Mouse (Mus musculus): ENCODE measurements around the gene Sppl3. TPM values are rescaled to one million over a fixed set of nuclear protein-coding genes. Genes with fewer than 3 reads are reported as not detected.

Sppl3 gene
- 3.1 TPM for polyA plus RNA-seq (2017; shearing (Covaris generic))

DNA sequence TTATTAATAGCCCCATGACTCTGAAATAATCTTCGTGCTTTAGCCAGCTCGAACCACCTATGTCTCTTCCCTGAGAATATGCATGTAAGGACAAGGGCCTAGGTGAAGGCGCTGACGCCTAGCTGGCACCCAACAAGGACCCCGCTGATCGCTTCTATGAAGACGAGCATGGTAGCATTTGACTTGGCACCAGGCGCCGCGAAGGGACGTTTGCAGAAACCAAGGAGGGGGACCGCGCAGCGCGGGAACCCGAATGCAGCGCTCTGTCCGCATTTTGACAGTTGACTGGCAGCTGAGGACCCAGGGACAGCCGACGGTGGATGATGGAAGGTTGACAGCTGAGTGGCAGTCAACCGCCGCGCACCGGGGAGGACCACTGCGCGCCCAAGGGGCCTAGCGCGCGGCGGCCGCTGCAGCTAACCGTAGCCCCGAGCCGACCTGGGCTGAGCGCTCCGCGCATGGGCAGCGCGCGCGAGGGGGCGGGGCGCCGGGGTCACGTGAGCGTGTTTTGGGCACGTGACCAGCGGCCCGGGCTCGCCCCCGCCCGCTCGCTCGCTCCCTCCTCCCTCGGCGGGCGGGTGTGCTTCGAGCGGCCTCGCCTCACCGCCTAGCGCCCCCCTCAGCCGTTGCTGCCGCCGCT is at the start of gene Sppl3:
Sppl3 (plus strand) TSS at position 561 of the 640 bp plus-strand sequence.

GRCm38 (mm10) chr5:114970824-114971227 is 40.1 kb upstream of the Sppl3 start, which contains the start of gene Hnf1a:
TSS of gene Hnf1a (minus strand) at chr5:114971094.

GRCm38 (mm10) chr5:115098195-115098594 is 87.3 kb downstream of the Sppl3 start, which contains the start of gene Gm10401:
TSS of gene Gm10401 (minus strand) at chr5:115098295.

DNA sequence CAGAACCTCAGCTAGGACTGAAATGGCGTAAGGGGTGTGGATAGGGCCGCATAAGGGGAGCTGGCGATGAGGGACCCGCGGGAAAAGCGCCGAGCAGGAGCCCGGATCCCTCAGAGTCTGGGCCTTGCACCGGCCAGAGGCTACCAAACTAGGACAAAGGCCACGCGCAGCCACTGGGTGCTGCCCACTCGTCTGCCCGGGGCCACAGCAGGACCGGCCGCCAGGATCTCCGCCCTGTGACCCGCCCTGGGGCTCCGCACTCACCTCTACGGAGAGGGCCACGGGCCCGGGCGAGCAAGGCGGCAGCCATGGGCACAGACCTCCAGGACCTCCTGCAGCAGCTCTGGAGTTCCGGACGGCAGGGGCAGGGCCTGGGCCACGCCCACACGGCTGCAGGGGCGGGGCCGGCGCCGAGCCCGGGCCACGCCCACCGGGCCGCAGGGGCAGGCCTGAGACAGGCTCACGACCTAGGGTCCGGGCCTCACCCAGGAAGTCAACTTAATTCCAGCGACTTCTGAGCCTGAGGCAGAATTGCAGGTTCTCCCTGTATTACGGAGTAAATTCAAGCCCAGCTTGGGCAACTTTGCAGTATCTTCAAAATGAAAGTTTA is 108.1 kb downstream of the Sppl3 start, which contains the start of gene Acads:
Acads (minus strand) TSS at position 386 of the 610 bp plus-strand sequence.

DNA sequence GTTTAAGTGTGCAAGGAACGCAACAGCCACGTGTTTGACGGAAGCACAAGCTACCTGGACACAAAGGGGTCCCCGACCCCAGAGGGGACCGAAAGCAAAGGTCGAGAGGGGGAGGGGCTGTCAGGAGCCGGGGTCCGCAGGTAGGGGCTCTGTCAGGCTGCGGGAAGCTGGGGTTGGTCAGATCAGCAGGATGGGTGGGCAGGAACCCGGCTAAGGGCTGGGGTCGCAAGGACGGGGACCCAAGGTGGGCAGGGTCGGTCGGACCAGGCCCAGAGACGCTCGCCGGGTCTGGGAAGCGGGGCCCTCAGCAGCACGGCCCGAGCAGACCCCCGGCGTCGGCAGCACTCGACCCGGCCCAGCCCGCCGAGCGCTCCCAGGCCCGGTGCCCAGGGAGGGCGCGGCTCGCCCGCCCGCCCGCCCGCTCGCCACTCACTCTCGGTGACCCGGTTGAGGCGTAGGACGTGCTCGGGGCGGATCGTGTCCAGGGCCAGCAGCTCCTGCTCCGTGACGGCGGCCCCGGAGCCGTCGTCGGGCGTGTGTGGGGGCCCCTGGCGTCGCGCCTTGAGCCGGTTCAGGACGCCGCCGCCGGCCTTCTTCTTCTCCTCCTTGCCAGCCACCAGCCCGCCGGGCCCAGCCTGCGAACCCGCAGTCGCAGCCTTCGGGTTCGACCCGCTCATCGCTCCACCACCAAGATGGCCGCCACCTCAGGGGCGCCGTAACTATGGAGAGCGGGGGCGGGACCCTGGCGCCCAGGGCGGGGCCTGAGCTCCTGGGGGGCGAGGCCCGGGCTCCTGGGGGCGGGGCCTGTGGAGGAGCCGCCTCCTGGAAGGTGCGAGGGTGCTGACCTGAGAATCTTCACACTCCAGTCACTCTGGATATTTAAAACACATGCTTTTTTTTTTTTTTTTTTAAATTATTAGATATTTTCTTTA is 123.6 kb downstream of the Sppl3 start, which contains the start of gene Unc119b:
Unc119b (minus strand) TSS at position 742 of the 932 bp plus-strand sequence.

Other genes with a start within 250 kb of the Sppl3 start
- gene Ankrd13a, start 236.5 kb upstream of the Sppl3 start, polyA plus RNA-seq (2017; shearing (Covaris generic)), result 13.2 TPM
- 141 TPM for gene Git2, start 235.6 kb upstream of the Sppl3 start, polyA plus RNA-seq (2017; shearing (Covaris generic))
- 72.1 TPM for gene 1500011B03Rik, start 187.7 kb upstream of the Sppl3 start, polyA plus RNA-seq (2017; shearing (Covaris generic))
- gene 4930519G04Rik, start 157.5 kb upstream of the Sppl3 start, polyA plus RNA-seq (2017; shearing (Covaris generic)), result not detected
- not detected for gene Gm9936, start 152.5 kb upstream of the Sppl3 start, polyA plus RNA-seq (2017; shearing (Covaris generic))
- 27.2 TPM for gene Oasl2, start 114.2 kb upstream of the Sppl3 start, polyA plus RNA-seq (2017; shearing (Covaris generic))
- gene Oasl1, start 87.9 kb upstream of the Sppl3 start, polyA plus RNA-seq (2017; shearing (Covaris generic)), result 11.9 TPM
- gene 2210016L21Rik, start 69.0 kb upstream of the Sppl3 start, polyA plus RNA-seq (2017; shearing (Covaris generic)), result 56.7 TPM
- not detected for gene Hnf1a, start 40.0 kb upstream of the Sppl3 start, polyA plus RNA-seq (2017; shearing (Covaris generic))
- 1.5 TPM for gene Gm10401, start 87.2 kb downstream of the Sppl3 start, polyA plus RNA-seq (2017; shearing (Covaris generic))
- 40.4 TPM for gene Acads, start 108.2 kb downstream of the Sppl3 start, polyA plus RNA-seq (2017; shearing (Covaris generic))
- 43.7 TPM for gene Unc119b, start 123.8 kb downstream of the Sppl3 start, polyA plus RNA-seq (2017; shearing (Covaris generic))
- gene Mlec, start 147.0 kb downstream of the Sppl3 start, polyA plus RNA-seq (2017; shearing (Covaris generic)), result 66.1 TPM
- not detected for gene Cabp1, start 183.2 kb downstream of the Sppl3 start, polyA plus RNA-seq (2017; shearing (Covaris generic))
- 114 TPM for gene Pop5, start 224.7 kb downstream of the Sppl3 start, polyA plus RNA-seq (2017; shearing (Covaris generic))

Data from activated CD4-positive, CD25-positive, alpha-beta regulatory T cell, adult 9 weeks (primary cell).